Mouse (Mus musculus): ENCODE results near the gene Cacna1g.
A peak's percentile ranks its signal among the peaks of the same experiment; 100 is the strongest.

Gene Cacna1g

GRCm38 (mm10) chr11:94473707-94474543 is at the start of gene Cacna1g:
Cacna1g (minus strand) TSS chr11:94474198.
- peak; percentile 88 for DNase-seq (ENCODE audit: low read depth, low spot score)

- DNase-seq (ENCODE audit: low read depth, low spot score), result peak; percentile 78
Measured at GRCm38 (mm10) chr11:94521219-94521843, 47.3 kb upstream of the Cacna1g start, which contains the start of gene Mycbpap. Mycbpap (minus strand) TSS chr11:94521742.

- DNase-seq (ENCODE audit: low read depth, low spot score), result no peak
Measured at GRCm38 (mm10) chr11:94513452-94513851, 39.5 kb upstream of the Cacna1g start.

GRCm38 (mm10) chr11:94508976-94509375 is 35.0 kb upstream of the Cacna1g start:
- DNase-seq (ENCODE audit: low read depth, low spot score), result no peak

- DNase-seq (ENCODE audit: low read depth, low spot score), result no peak
Measured at GRCm38 (mm10) chr11:94501482-94501881, 27.5 kb upstream of the Cacna1g start.

- DNase-seq (ENCODE audit: low read depth, low spot score), result no peak
Measured at GRCm38 (mm10) chr11:94500362-94500761, 26.4 kb upstream of the Cacna1g start.

- peak; percentile 53 for DNase-seq (ENCODE audit: low read depth, low spot score)
Measured at GRCm38 (mm10) chr11:94499661-94500152, 25.7 kb upstream of the Cacna1g start, which contains the start of gene Epn3. Epn3 (minus strand) TSS chr11:94499974.

GRCm38 (mm10) chr11:94499035-94499434 is 25.0 kb upstream of the Cacna1g start:
- DNase-seq (ENCODE audit: low read depth, low spot score), result no peak

GRCm38 (mm10) chr11:94498093-94498996 is 24.3 kb upstream of the Cacna1g start:
- DNase-seq (ENCODE audit: low read depth, low spot score), result no peak

GRCm38 (mm10) chr11:94495415-94495814 is 21.4 kb upstream of the Cacna1g start:
- DNase-seq (ENCODE audit: low read depth, low spot score), result no peak

GRCm38 (mm10) chr11:94491749-94492099 is 17.7 kb upstream of the Cacna1g start:
- no peak for DNase-seq (ENCODE audit: low read depth, low spot score)

- DNase-seq (ENCODE audit: low read depth, low spot score), result peak; percentile 60
Measured at GRCm38 (mm10) chr11:94491035-94491748, 17.2 kb upstream of the Cacna1g start.

- DNase-seq (ENCODE audit: low read depth, low spot score), result no peak
Measured at GRCm38 (mm10) chr11:94489745-94490144, 15.7 kb upstream of the Cacna1g start.

- no peak for DNase-seq (ENCODE audit: low read depth, low spot score)
Measured at GRCm38 (mm10) chr11:94488767-94489533, 15.0 kb upstream of the Cacna1g start.

GRCm38 (mm10) chr11:94486001-94486400 is 12.0 kb upstream of the Cacna1g start, which contains the start of gene Spata20:
Spata20 (minus strand) TSS chr11:94486179.
- DNase-seq (ENCODE audit: low read depth, low spot score), result peak; percentile 75

GRCm38 (mm10) chr11:94485223-94485622 is 11.2 kb upstream of the Cacna1g start:
- no peak for DNase-seq (ENCODE audit: low read depth, low spot score)

- DNase-seq (ENCODE audit: low read depth, low spot score), result no peak
Measured at GRCm38 (mm10) chr11:94484636-94485035, 10.6 kb upstream of the Cacna1g start.

- DNase-seq (ENCODE audit: low read depth, low spot score), result no peak
Measured at GRCm38 (mm10) chr11:94483921-94484320, 9.9 kb upstream of the Cacna1g start.

GRCm38 (mm10) chr11:94483436-94483835 is 9.4 kb upstream of the Cacna1g start:
- DNase-seq (ENCODE audit: low read depth, low spot score), result no peak

- DNase-seq (ENCODE audit: low read depth, low spot score), result no peak
Measured at GRCm38 (mm10) chr11:94482738-94483137, 8.7 kb upstream of the Cacna1g start.
